Mouse (Mus musculus): ENCODE results near the gene Dnttip1. TPM values are rescaled to one million over a fixed set of nuclear protein-coding genes. Genes with fewer than 3 reads are reported as not detected.
"Not testable (repeated sequence)": the region's sequence is repeated elsewhere in the genome, so short reads cannot be mapped to it uniquely, and the experiment has no call there.

Dnttip1 gene
- polyA plus RNA-seq, 1 experiment: 47.3 TPM

DNA sequence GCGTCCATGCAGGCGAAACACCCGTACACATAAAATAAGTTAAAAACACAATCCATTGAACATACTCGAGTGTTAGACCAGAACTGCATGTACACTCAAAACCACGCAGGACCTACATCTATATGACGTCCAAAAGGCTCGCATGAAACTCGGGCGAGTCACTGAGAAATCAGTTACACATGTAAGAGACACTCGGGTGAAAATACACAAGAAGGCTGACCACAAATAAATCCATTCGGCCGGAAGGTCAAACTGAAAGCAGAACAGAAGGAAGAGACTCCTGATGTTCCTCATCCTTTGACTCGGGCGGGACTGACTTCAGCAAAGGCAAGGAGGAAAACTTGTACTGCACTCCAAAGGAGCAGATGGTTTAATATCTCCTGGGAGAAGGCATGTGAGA lies 39.8 kb upstream of the Dnttip1 start:
- H3K79me3 ChIP-seq (ENCODE audit: low read depth): no peaks in the 10 kb centered on the region
- TF ChIP-seq MYOD1 (IDR thresholded peaks at IDR 0.05; ENCODE audit: control insufficient read depth, insufficient read length, low read depth): no peak
- no peak for TF ChIP-seq CTCF (IDR thresholded peaks at IDR 0.05; ENCODE audit: control insufficient read depth, insufficient read depth, insufficient read length)
- TF ChIP-seq MAX (IDR thresholded peaks at IDR 0.05): no peak
- no peak for TF ChIP-seq FOSL1 (IDR thresholded peaks at IDR 0.05; ENCODE audit: insufficient read depth, low read length, poor library complexity, severe bottlenecking)
- TF ChIP-seq USF1 (IDR thresholded peaks at IDR 0.05; ENCODE audit: low read depth): no peak
- no peak for TF ChIP-seq MYOG (IDR thresholded peaks at IDR 0.05; ENCODE audit: control insufficient read depth, extremely low read depth, insufficient read length)
- TF ChIP-seq CEBPB (IDR thresholded peaks at IDR 0.05; ENCODE audit: low read depth): no peak
- H3K27me3 ChIP-seq (ENCODE audit: control insufficient read depth, insufficient read depth, insufficient read length): peaks cover 21% of the 10 kb centered on the region
- H3K36me3 ChIP-seq (ENCODE audit: control insufficient read depth, insufficient read depth): no peaks in the 10 kb centered on the region
- no peak overlapping the region for H3K4me3 ChIP-seq (ENCODE audit: insufficient read depth, poor library complexity, severe bottlenecking)
- H3ac ChIP-seq (ENCODE audit: control insufficient read depth, insufficient read length, low read depth): no peak overlapping the region
- no peaks in the 10 kb centered on the region for H3K79me2 ChIP-seq (ENCODE audit: control insufficient read depth, insufficient read depth)

DNA sequence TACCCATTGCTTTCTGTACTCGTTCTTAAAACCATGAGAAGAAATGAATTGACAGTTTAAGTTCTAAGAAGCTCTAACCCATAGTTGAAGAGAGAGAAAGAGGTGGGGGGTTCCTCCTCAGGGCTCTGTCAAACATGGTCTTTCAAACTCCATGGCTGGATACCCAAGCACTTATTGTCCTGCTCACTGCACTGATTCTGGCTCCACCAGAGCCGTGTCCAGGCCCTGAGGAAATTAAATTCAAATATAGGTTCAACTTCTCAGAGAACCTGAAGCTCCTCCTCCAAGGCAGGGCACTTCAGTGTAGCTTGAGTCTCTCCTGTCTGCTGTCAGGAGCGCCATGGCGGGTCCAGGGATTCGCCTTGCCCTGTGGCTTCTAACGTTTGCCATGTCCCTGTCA lies 30.8 kb upstream of the Dnttip1 start, which contains the start of gene Spint5:
Gene Spint5 (plus strand): TSS at position 301 of the 400 bp plus-strand sequence.
- H3K27me3 ChIP-seq (ENCODE audit: control insufficient read depth, insufficient read depth, insufficient read length): peaks cover 23% of the 10 kb centered on the region
- TF ChIP-seq MYOD1 (IDR thresholded peaks at IDR 0.05; ENCODE audit: control insufficient read depth, insufficient read length, low read depth): no peak
- H3K36me3 ChIP-seq (ENCODE audit: control insufficient read depth, insufficient read depth): no peaks in the 10 kb centered on the region
- H3ac ChIP-seq (ENCODE audit: control insufficient read depth, insufficient read length, low read depth): no peak within 1 kb of the TSS
- no peaks in the 10 kb centered on the region for H3K79me2 ChIP-seq (ENCODE audit: control insufficient read depth, insufficient read depth)
- H3K79me3 ChIP-seq (ENCODE audit: low read depth): no peaks in the 10 kb centered on the region
- no peak within 1 kb of the TSS for H3K4me3 ChIP-seq (ENCODE audit: insufficient read depth, poor library complexity, severe bottlenecking)

DNA sequence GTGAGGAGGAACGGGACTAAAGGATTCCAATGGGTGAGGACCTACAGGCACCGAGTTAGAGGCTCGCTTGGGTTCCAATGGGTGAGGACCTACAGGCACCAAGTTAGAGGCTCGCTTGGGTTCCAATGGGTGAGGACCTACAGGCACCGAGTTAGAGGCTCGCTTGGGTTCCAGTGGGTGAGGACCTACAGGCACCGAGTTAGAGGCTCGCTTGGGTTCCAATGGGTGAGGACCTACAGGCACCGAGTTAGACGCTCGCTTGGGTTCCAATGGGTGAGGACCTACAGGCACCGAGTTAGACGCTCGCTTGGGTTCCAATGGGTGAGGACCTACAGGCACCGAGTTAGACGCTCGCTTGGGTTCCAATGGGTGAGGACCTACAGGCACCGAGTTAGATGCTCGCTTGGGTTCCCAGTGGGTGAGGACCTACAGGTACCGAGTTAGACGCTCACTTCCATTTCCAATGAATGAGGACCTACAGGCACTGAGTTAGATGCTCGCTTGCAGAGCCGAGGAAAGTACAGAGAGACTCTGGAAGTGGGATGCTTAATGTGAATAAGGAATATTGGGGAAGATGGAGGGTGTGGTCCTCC lies 29.5 kb upstream of the Dnttip1 start:
- H3ac ChIP-seq (ENCODE audit: control insufficient read depth, insufficient read length, low read depth); H3K79me2 ChIP-seq (ENCODE audit: control insufficient read depth, insufficient read depth); H3K4me3 ChIP-seq (ENCODE audit: insufficient read depth, poor library complexity, severe bottlenecking); H3K36me3 ChIP-seq (ENCODE audit: control insufficient read depth, insufficient read depth); H3K79me3 ChIP-seq (ENCODE audit: low read depth): not testable (repeated sequence)
- peaks cover 33% of the 10 kb centered on the region for H3K27me3 ChIP-seq (ENCODE audit: control insufficient read depth, insufficient read depth, insufficient read length)

DNA sequence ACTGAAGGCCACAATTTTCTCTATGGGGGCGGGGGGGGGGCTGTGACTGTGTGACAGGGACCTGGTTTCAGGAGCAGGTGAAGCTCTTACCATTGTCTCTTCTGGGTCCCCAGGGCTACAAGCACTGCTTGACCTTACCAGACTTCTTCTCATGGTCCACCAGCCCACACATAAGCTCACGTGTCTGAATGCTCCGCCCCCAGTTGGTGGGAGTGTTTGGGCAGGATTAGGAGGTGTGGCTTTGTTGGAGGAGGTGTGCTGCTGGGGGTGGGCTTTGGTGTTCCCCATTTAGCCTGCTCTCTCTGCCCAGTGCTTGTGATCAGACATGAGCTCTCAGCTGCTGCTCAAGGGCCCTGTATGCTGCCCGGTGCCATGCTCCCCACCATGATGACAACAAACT lies 22.5 kb upstream of the Dnttip1 start:
- Histone ChIP-seq H3K79me2 (ENCODE audit: control insufficient read depth, insufficient read depth) (no peaks in the 10 kb centered on the region), H3ac (ENCODE audit: control insufficient read depth, insufficient read length, low read depth) (no peak overlapping the region), H3K36me3 (ENCODE audit: control insufficient read depth, insufficient read depth) (no peaks in the 10 kb centered on the region), H3K79me3 (ENCODE audit: low read depth) (no peaks in the 10 kb centered on the region), H3K4me3 (ENCODE audit: insufficient read depth, poor library complexity, severe bottlenecking) (no peak overlapping the region), H3K27me3 (ENCODE audit: control insufficient read depth, insufficient read depth, insufficient read length) (peaks cover 30% of the 10 kb centered on the region)
- no peak for TF ChIP-seq USF1 (IDR thresholded peaks at IDR 0.05; ENCODE audit: low read depth)
- no peak for TF ChIP-seq FOSL1 (IDR thresholded peaks at IDR 0.05; ENCODE audit: insufficient read depth, low read length, poor library complexity, severe bottlenecking)
- no peak for TF ChIP-seq MYOD1 (IDR thresholded peaks at IDR 0.05; ENCODE audit: control insufficient read depth, insufficient read length, low read depth)
- no peak for TF ChIP-seq MAX (IDR thresholded peaks at IDR 0.05)
- no peak for TF ChIP-seq CTCF (IDR thresholded peaks at IDR 0.05; ENCODE audit: control insufficient read depth, insufficient read depth, insufficient read length)
- no peak for TF ChIP-seq CEBPB (IDR thresholded peaks at IDR 0.05; ENCODE audit: low read depth)
- TF ChIP-seq MYOG (IDR thresholded peaks at IDR 0.05; ENCODE audit: control insufficient read depth, extremely low read depth, insufficient read length): no peak

DNA sequence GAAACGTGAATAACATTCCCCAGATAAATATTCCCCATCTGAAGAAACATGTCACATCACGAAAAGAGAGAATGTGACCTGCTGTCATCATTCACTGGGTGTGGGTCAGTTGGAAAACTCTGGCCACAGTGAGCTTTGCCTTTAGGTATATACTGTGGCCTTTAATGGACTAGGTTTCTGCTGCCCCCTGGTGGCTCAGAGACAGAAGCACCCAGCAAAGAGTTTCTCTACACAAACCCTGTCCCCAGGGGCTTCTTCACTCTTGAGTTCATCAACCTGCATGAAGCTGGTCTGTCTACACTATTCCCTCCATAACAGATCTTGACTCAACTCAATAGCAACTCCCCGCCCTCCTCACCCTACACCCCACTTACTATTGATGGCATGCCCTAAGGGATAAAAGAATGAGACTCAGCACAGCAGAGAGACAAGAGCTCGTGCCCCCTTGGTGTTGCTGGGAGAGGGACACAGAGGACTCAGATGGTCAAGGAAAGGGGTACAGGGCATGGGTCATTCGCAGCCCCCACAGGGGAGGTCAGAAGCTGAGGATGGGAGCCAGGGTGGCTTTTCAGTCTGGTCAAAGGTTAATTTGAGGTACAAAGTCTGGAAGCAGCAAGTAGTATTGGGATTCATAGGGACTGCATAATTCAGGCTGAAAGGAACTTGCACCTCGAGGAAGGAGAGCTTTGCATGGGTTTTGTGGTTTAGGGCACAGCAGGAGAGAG lies 19.7 kb upstream of the Dnttip1 start:
- Histone ChIP-seq H3K36me3 (ENCODE audit: control insufficient read depth, insufficient read depth) (no peaks in the 10 kb centered on the region), H3K79me3 (ENCODE audit: low read depth) (no peaks in the 10 kb centered on the region), H3ac (ENCODE audit: control insufficient read depth, insufficient read length, low read depth) (no peak overlapping the region), H3K79me2 (ENCODE audit: control insufficient read depth, insufficient read depth) (no peaks in the 10 kb centered on the region), H3K4me3 (ENCODE audit: insufficient read depth, poor library complexity, severe bottlenecking) (no peak overlapping the region), H3K27me3 (ENCODE audit: control insufficient read depth, insufficient read depth, insufficient read length) (peaks cover 28% of the 10 kb centered on the region)
- TF ChIP-seq CTCF (IDR thresholded peaks at IDR 0.05; ENCODE audit: control insufficient read depth, insufficient read depth, insufficient read length): no peak
- TF ChIP-seq MYOG (IDR thresholded peaks at IDR 0.05; ENCODE audit: control insufficient read depth, extremely low read depth, insufficient read length): no peak
- TF ChIP-seq MYOD1 (IDR thresholded peaks at IDR 0.05; ENCODE audit: control insufficient read depth, insufficient read length, low read depth): no peak
- TF ChIP-seq MAX (IDR thresholded peaks at IDR 0.05): no peak
- TF ChIP-seq CEBPB (IDR thresholded peaks at IDR 0.05; ENCODE audit: low read depth): no peak
- TF ChIP-seq USF1 (IDR thresholded peaks at IDR 0.05; ENCODE audit: low read depth): no peak
- TF ChIP-seq FOSL1 (IDR thresholded peaks at IDR 0.05; ENCODE audit: insufficient read depth, low read length, poor library complexity, severe bottlenecking): no peak

DNA sequence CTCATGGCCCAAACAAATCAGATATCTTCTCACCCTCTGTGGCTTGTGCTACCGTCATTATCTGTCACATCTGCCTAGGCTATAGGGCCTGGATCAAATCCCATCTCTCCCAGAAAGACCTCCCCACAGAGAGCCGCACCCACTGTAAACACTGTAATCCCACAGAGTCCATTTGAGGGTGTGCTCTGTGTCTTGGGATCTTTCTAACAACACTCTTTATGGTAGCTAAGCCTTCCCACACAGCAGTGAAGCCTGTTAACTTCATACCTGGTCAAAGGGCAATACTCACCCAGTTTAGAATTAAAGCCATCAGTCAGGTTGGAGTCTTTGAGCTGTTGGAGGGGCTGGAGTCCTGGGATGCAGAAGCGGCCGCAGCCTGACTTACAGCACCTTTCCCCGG lies 14.1 kb upstream of the Dnttip1 start:
- H3ac ChIP-seq (ENCODE audit: control insufficient read depth, insufficient read length, low read depth): no peak overlapping the region
- no peaks in the 10 kb centered on the region for H3K79me3 ChIP-seq (ENCODE audit: low read depth)
- TF ChIP-seq MAX (IDR thresholded peaks at IDR 0.05) (no peak), CEBPB (IDR thresholded peaks at IDR 0.05; ENCODE audit: low read depth) (no peak), CTCF (IDR thresholded peaks at IDR 0.05; ENCODE audit: control insufficient read depth, insufficient read depth, insufficient read length) (no peak), FOSL1 (IDR thresholded peaks at IDR 0.05; ENCODE audit: insufficient read depth, low read length, poor library complexity, severe bottlenecking) (no peak), MYOG (IDR thresholded peaks at IDR 0.05; ENCODE audit: control insufficient read depth, extremely low read depth, insufficient read length) (no peak), MYOD1 (IDR thresholded peaks at IDR 0.05; ENCODE audit: control insufficient read depth, insufficient read length, low read depth) (no peak), USF1 (IDR thresholded peaks at IDR 0.05; ENCODE audit: low read depth) (no peak)
- no peaks in the 10 kb centered on the region for H3K79me2 ChIP-seq (ENCODE audit: control insufficient read depth, insufficient read depth)
- H3K4me3 ChIP-seq (ENCODE audit: insufficient read depth, poor library complexity, severe bottlenecking): no peak overlapping the region
- H3K27me3 ChIP-seq (ENCODE audit: control insufficient read depth, insufficient read depth, insufficient read length): peaks cover 16% of the 10 kb centered on the region
- H3K36me3 ChIP-seq (ENCODE audit: control insufficient read depth, insufficient read depth): no peaks in the 10 kb centered on the region
